Mouse (Mus musculus): ENCODE measurements around the gene Tspan9. TPM values are rescaled to one million over a fixed set of nuclear protein-coding genes. Genes with fewer than 3 reads are reported as not detected.

Tspan9 gene
- total and polyA plus RNA-seq, 2 experiments = 23.2 to 40.0 TPM

- H3K36me3 ChIP-seq (ENCODE audit: control insufficient read depth, insufficient read depth, low read length) = no peaks in the 10 kb centered on the region
- H3K27me3 ChIP-seq (ENCODE audit: control insufficient read depth, insufficient read depth, low read length) = no peaks in the 10 kb centered on the region
- H3K4me3 ChIP-seq (ENCODE audit: insufficient read depth, low read depth, low read length) = no peak overlapping the region
- H3K27ac ChIP-seq (replicated peaks; ENCODE audit: insufficient read depth, low read depth, low read length) = no peak overlapping the region
- WGBS = 56% methylated on average over 6 of the region's 6 CpGs
- no peaks in the 10 kb centered on the region for H3K4me1 ChIP-seq (ENCODE audit: control insufficient read depth, insufficient read depth, low read length)
- H3K9ac ChIP-seq (ENCODE audit: low read depth, low read length) = no peak overlapping the region
- no peak for DNase-seq (ENCODE audit: extremely low read depth, low read depth, low spot score)
- TF ChIP-seq POLR2A (IDR thresholded peaks at IDR 0.05; ENCODE audit: extremely low read depth, insufficient read depth, low read length) = no peak
- peak; percentile 40; the same call in 1 of the 2 replicates for TF ChIP-seq CTCF (IDR thresholded peaks at IDR 0.05; ENCODE audit: low read depth, low read length)
- H3K79me2 ChIP-seq (ENCODE audit: control insufficient read depth, insufficient read depth, low read length) = no peaks in the 10 kb centered on the region
Observed at GRCm38 (mm10) chr6:128168785-128169679, 25.6 kb upstream of the Tspan9 start.

GRCm38 (mm10) chr6:128165564-128165963 is 22.2 kb upstream of the Tspan9 start:
- 72% methylated on average over 2 of the region's 2 CpGs for WGBS
- Histone ChIP-seq H3K36me3 (ENCODE audit: control insufficient read depth, insufficient read depth, low read length) (no peaks in the 10 kb centered on the region), H3K4me1 (ENCODE audit: control insufficient read depth, insufficient read depth, low read length) (peaks cover 3% of the 10 kb centered on the region; the same call in 1 of the 2 replicates), H3K27me3 (ENCODE audit: control insufficient read depth, insufficient read depth, low read length) (no peaks in the 10 kb centered on the region), H3K9ac (ENCODE audit: low read depth, low read length) (no peak overlapping the region), H3K79me2 (ENCODE audit: control insufficient read depth, insufficient read depth, low read length) (no peaks in the 10 kb centered on the region), H3K27ac (replicated peaks; ENCODE audit: insufficient read depth, low read depth, low read length) (no peak overlapping the region), H3K4me3 (ENCODE audit: insufficient read depth, low read depth, low read length) (no peak overlapping the region)
- no peak for DNase-seq (ENCODE audit: extremely low read depth, low read depth, low spot score)
- TF ChIP-seq POLR2A (IDR thresholded peaks at IDR 0.05; ENCODE audit: extremely low read depth, insufficient read depth, low read length) = no peak
- TF ChIP-seq CTCF (IDR thresholded peaks at IDR 0.05; ENCODE audit: low read depth, low read length) = no peak

- H3K27ac ChIP-seq (replicated peaks; ENCODE audit: insufficient read depth, low read depth, low read length) = no peak overlapping the region
- no peak overlapping the region for H3K9ac ChIP-seq (ENCODE audit: low read depth, low read length)
- peaks cover 3% of the 10 kb centered on the region; the same call in 1 of the 2 replicates for H3K4me1 ChIP-seq (ENCODE audit: control insufficient read depth, insufficient read depth, low read length)
- no peak for TF ChIP-seq CTCF (IDR thresholded peaks at IDR 0.05; ENCODE audit: low read depth, low read length)
- TF ChIP-seq POLR2A (IDR thresholded peaks at IDR 0.05; ENCODE audit: extremely low read depth, insufficient read depth, low read length) = no peak
- H3K79me2 ChIP-seq (ENCODE audit: control insufficient read depth, insufficient read depth, low read length) = no peaks in the 10 kb centered on the region
- no peaks in the 10 kb centered on the region for H3K36me3 ChIP-seq (ENCODE audit: control insufficient read depth, insufficient read depth, low read length)
- WGBS = 85% methylated on average over 8 of the region's 8 CpGs
- no peaks in the 10 kb centered on the region for H3K27me3 ChIP-seq (ENCODE audit: control insufficient read depth, insufficient read depth, low read length)
- no peak for DNase-seq (ENCODE audit: extremely low read depth, low read depth, low spot score)
- H3K4me3 ChIP-seq (ENCODE audit: insufficient read depth, low read depth, low read length) = no peak overlapping the region
Observed at GRCm38 (mm10) chr6:128164632-128165031, 21.2 kb upstream of the Tspan9 start.

GRCm38 (mm10) chr6:128159092-128159491 is 15.7 kb upstream of the Tspan9 start:
- H3K4me3 ChIP-seq (ENCODE audit: insufficient read depth, low read depth, low read length) = no peak overlapping the region
- peaks cover 10% of the 10 kb centered on the region for H3K4me1 ChIP-seq (ENCODE audit: control insufficient read depth, insufficient read depth, low read length)
- no peak overlapping the region for H3K9ac ChIP-seq (ENCODE audit: low read depth, low read length)
- TF ChIP-seq POLR2A (IDR thresholded peaks at IDR 0.05; ENCODE audit: extremely low read depth, insufficient read depth, low read length) (no peak), CTCF (IDR thresholded peaks at IDR 0.05; ENCODE audit: low read depth, low read length) (no peak)
- no peaks in the 10 kb centered on the region for H3K36me3 ChIP-seq (ENCODE audit: control insufficient read depth, insufficient read depth, low read length)
- DNase-seq (ENCODE audit: extremely low read depth, low read depth, low spot score) = no peak
- H3K79me2 ChIP-seq (ENCODE audit: control insufficient read depth, insufficient read depth, low read length) = no peaks in the 10 kb centered on the region
- no peak overlapping the region for H3K27ac ChIP-seq (replicated peaks; ENCODE audit: insufficient read depth, low read depth, low read length)
- WGBS = 95% methylated on average over 6 of the region's 6 CpGs
- no peaks in the 10 kb centered on the region for H3K27me3 ChIP-seq (ENCODE audit: control insufficient read depth, insufficient read depth, low read length)

GRCm38 (mm10) chr6:128158031-128158430 is 14.6 kb upstream of the Tspan9 start:
- no peak for DNase-seq (ENCODE audit: extremely low read depth, low read depth, low spot score)
- TF ChIP-seq POLR2A (IDR thresholded peaks at IDR 0.05; ENCODE audit: extremely low read depth, insufficient read depth, low read length) = no peak
- no peak for TF ChIP-seq CTCF (IDR thresholded peaks at IDR 0.05; ENCODE audit: low read depth, low read length)
- H3K36me3 ChIP-seq (ENCODE audit: control insufficient read depth, insufficient read depth, low read length) = no peaks in the 10 kb centered on the region
- H3K4me3 ChIP-seq (ENCODE audit: insufficient read depth, low read depth, low read length) = no peak overlapping the region
- no peak overlapping the region for H3K9ac ChIP-seq (ENCODE audit: low read depth, low read length)
- WGBS = 86% methylated on average over 12 of the region's 12 CpGs
- no peaks in the 10 kb centered on the region for H3K79me2 ChIP-seq (ENCODE audit: control insufficient read depth, insufficient read depth, low read length)
- H3K27me3 ChIP-seq (ENCODE audit: control insufficient read depth, insufficient read depth, low read length) = no peaks in the 10 kb centered on the region
- H3K4me1 ChIP-seq (ENCODE audit: control insufficient read depth, insufficient read depth, low read length) = peaks cover 10% of the 10 kb centered on the region
- no peak overlapping the region for H3K27ac ChIP-seq (replicated peaks; ENCODE audit: insufficient read depth, low read depth, low read length)

GRCm38 (mm10) chr6:128156476-128156875 is 13.1 kb upstream of the Tspan9 start:
- Histone ChIP-seq H3K27ac (replicated peaks; ENCODE audit: insufficient read depth, low read depth, low read length) (no peak overlapping the region), H3K79me2 (ENCODE audit: control insufficient read depth, insufficient read depth, low read length) (no peaks in the 10 kb centered on the region), H3K27me3 (ENCODE audit: control insufficient read depth, insufficient read depth, low read length) (no peaks in the 10 kb centered on the region), H3K4me3 (ENCODE audit: insufficient read depth, low read depth, low read length) (no peak overlapping the region), H3K36me3 (ENCODE audit: control insufficient read depth, insufficient read depth, low read length) (no peaks in the 10 kb centered on the region), H3K9ac (ENCODE audit: low read depth, low read length) (no peak overlapping the region), H3K4me1 (ENCODE audit: control insufficient read depth, insufficient read depth, low read length) (peaks cover 8% of the 10 kb centered on the region)
- peak; percentile 69 for DNase-seq (ENCODE audit: extremely low read depth, low read depth, low spot score)
- 34% methylated on average over 4 of the region's 4 CpGs for whole genome bisulfite sequencing
- no peak for TF ChIP-seq POLR2A (IDR thresholded peaks at IDR 0.05; ENCODE audit: extremely low read depth, insufficient read depth, low read length)
- no peak for TF ChIP-seq CTCF (IDR thresholded peaks at IDR 0.05; ENCODE audit: low read depth, low read length)
